Mouse (Mus musculus): Measurements from ENCODE around the gene Cplane1. TPM values are rescaled to one million over a fixed set of nuclear protein-coding genes. Genes with fewer than 3 reads are reported as not detected.
"Not testable (repeated sequence)": the region's sequence is repeated elsewhere in the genome, so short reads cannot be mapped to it uniquely, and the experiment has no call there.

Gene Cplane1
- polyA plus RNA-seq, 1 experiment from 2014 or later, result 7.0 TPM

GRCm38 (mm10) chr15:8234167-8234566 lies 65.3 kb downstream of the Cplane1 start:
- H3K4me1 ChIP-seq; H3K9me3 ChIP-seq; H3K4me3 ChIP-seq; ATAC-seq (ENCODE audit: borderline replicate concordance, extremely low read depth, low FRiP score, low TSS enrichment); H3K27ac ChIP-seq; H3K27me3 ChIP-seq; H3K4me2 ChIP-seq; H3K9ac ChIP-seq: not testable (repeated sequence)
- WGBS, result 83% methylated on average over 1 of the region's 1 CpGs
- peaks cover 61% of the 10 kb centered on the region for H3K36me3 ChIP-seq

- WGBS, result 63% methylated on average over 3 of the region's 3 CpGs
- ATAC-seq (ENCODE audit: borderline replicate concordance, extremely low read depth, low FRiP score, low TSS enrichment), result no peak
- H3K4me1 ChIP-seq, result no peaks in the 10 kb centered on the region
Measured at GRCm38 (mm10) chr15:8265946-8266345, 97.0 kb downstream of the Cplane1 start.

GRCm38 (mm10) chr15:8267211-8267610 lies 98.3 kb downstream of the Cplane1 start:
- H3K36me3 ChIP-seq, result peaks cover 56% of the 10 kb centered on the region
- 86% methylated on average over 3 of the region's 3 CpGs for WGBS

More at GRCm38 (mm10) chr15:8265946-8266345, 97.0 kb downstream of the Cplane1 start:
- Histone ChIP-seq H3K27me3 (no peaks in the 10 kb centered on the region), H3K9ac (no peak overlapping the region), H3K4me2 (no peak overlapping the region), H3K9me3 (no peaks in the 10 kb centered on the region), H3K4me3 (no peak overlapping the region), H3K36me3 (peaks cover 53% of the 10 kb centered on the region), H3K27ac (no peak overlapping the region)

GRCm38 (mm10) chr15:8268231-8268630 lies 99.3 kb downstream of the Cplane1 start:
- peaks cover 49% of the 10 kb centered on the region for H3K36me3 ChIP-seq
- H3K4me2 ChIP-seq, result no peak overlapping the region
- H3K4me1 ChIP-seq, result no peaks in the 10 kb centered on the region
- H3K27me3 ChIP-seq, result no peaks in the 10 kb centered on the region
- H3K27ac ChIP-seq, result no peak overlapping the region
- no peak overlapping the region for H3K9ac ChIP-seq
- no peaks in the 10 kb centered on the region for H3K9me3 ChIP-seq
- ATAC-seq (ENCODE audit: borderline replicate concordance, extremely low read depth, low FRiP score, low TSS enrichment), result no peak
- 82% methylated on average over 8 of the region's 8 CpGs for WGBS
- H3K4me3 ChIP-seq, result no peak overlapping the region

More at GRCm38 (mm10) chr15:8267211-8267610, 98.3 kb downstream of the Cplane1 start:
- no peaks in the 10 kb centered on the region for H3K9me3 ChIP-seq
- H3K4me1 ChIP-seq, result no peaks in the 10 kb centered on the region
- no peak overlapping the region for H3K4me2 ChIP-seq
- no peak overlapping the region for H3K9ac ChIP-seq
- H3K27me3 ChIP-seq, result no peaks in the 10 kb centered on the region
- no peak for ATAC-seq (ENCODE audit: borderline replicate concordance, extremely low read depth, low FRiP score, low TSS enrichment)
- H3K4me3 ChIP-seq, result no peak overlapping the region
- no peak overlapping the region for H3K27ac ChIP-seq

GRCm38 (mm10) chr15:8271952-8272351 lies 103.0 kb downstream of the Cplane1 start:
- Histone ChIP-seq H3K9me3 (no peaks in the 10 kb centered on the region), H3K27me3 (no peaks in the 10 kb centered on the region), H3K4me2 (no peak overlapping the region), H3K36me3 (peaks cover 29% of the 10 kb centered on the region), H3K27ac (no peak overlapping the region), H3K9ac (no peak overlapping the region), H3K4me1 (no peaks in the 10 kb centered on the region), H3K4me3 (no peak overlapping the region)
- ATAC-seq (ENCODE audit: borderline replicate concordance, extremely low read depth, low FRiP score, low TSS enrichment), result no peak
- WGBS, result 77% methylated on average over 8 of the region's 8 CpGs

- not testable (repeated sequence) for ATAC-seq (ENCODE audit: borderline replicate concordance, extremely low read depth, low FRiP score, low TSS enrichment)
- 91% methylated on average over 4 of the region's 4 CpGs for WGBS
Measured at GRCm38 (mm10) chr15:8277916-8278315, 109.0 kb downstream of the Cplane1 start.

GRCm38 (mm10) chr15:8279320-8279779 lies 110.4 kb downstream of the Cplane1 start:
- no peaks in the 10 kb centered on the region for H3K36me3 ChIP-seq
- ATAC-seq (ENCODE audit: borderline replicate concordance, extremely low read depth, low FRiP score, low TSS enrichment), result peak; percentile 64
- H3K9me3 ChIP-seq, result no peaks in the 10 kb centered on the region
- 28% methylated on average over 16 of the region's 17 CpGs for WGBS
- peak overlapping the region; percentile 48 for H3K4me3 ChIP-seq
- H3K4me1 ChIP-seq, result no peaks in the 10 kb centered on the region
- H3K9ac ChIP-seq, result 0 out of 2 replicates have a peak overlapping the region, but pooled peaks have one; percentile 29
- peak overlapping the region; percentile 73 for H3K4me2 ChIP-seq
- no peaks in the 10 kb centered on the region for H3K27me3 ChIP-seq
- H3K27ac ChIP-seq, result no peak overlapping the region; the same call in 1 of the 2 replicates

More at GRCm38 (mm10) chr15:8277916-8278315, 109.0 kb downstream of the Cplane1 start:
- not testable (repeated sequence) for H3K36me3 ChIP-seq, H3K27ac ChIP-seq, H3K9ac ChIP-seq, H3K9me3 ChIP-seq, H3K27me3 ChIP-seq, H3K4me1 ChIP-seq, H3K4me3 ChIP-seq, H3K4me2 ChIP-seq

- Histone ChIP-seq H3K27me3 (no peaks in the 10 kb centered on the region), H3K4me2 (peak overlapping the region; percentile 73), H3K4me1 (no peaks in the 10 kb centered on the region), H3K27ac (no peak overlapping the region), H3K4me3 (peak overlapping the region; percentile 48), H3K36me3 (no peaks in the 10 kb centered on the region), H3K9ac (no peak overlapping the region), H3K9me3 (no peaks in the 10 kb centered on the region)
- ATAC-seq (ENCODE audit: borderline replicate concordance, extremely low read depth, low FRiP score, low TSS enrichment), result peak; percentile 87; the same call in 1 of the 2 replicates
- 37% methylated on average over 20 of the region's 20 CpGs for WGBS
Measured at GRCm38 (mm10) chr15:8279929-8280610, 111.2 kb downstream of the Cplane1 start.

- Histone ChIP-seq H3K9me3 (no peaks in the 10 kb centered on the region), H3K4me2 (no peak overlapping the region), H3K36me3 (no peaks in the 10 kb centered on the region), H3K4me1 (no peaks in the 10 kb centered on the region), H3K9ac (no peak overlapping the region), H3K27me3 (no peaks in the 10 kb centered on the region), H3K27ac (no peak overlapping the region), H3K4me3 (no peak overlapping the region)
- no peak for ATAC-seq (ENCODE audit: borderline replicate concordance, extremely low read depth, low FRiP score, low TSS enrichment)
- WGBS, result 58% methylated on average over 7 of the region's 7 CpGs
Measured at GRCm38 (mm10) chr15:8281701-8282100, 112.8 kb downstream of the Cplane1 start.

- 67% methylated on average over 2 of the region's 2 CpGs for WGBS
- H3K4me3 ChIP-seq, result no peak overlapping the region
- no peak overlapping the region for H3K27ac ChIP-seq
- H3K27me3 ChIP-seq, result no peaks in the 10 kb centered on the region
- ATAC-seq (ENCODE audit: borderline replicate concordance, extremely low read depth, low FRiP score, low TSS enrichment), result no peak
- no peaks in the 10 kb centered on the region for H3K4me1 ChIP-seq
- no peak overlapping the region for H3K4me2 ChIP-seq
- no peaks in the 10 kb centered on the region for H3K36me3 ChIP-seq
- H3K9me3 ChIP-seq, result no peaks in the 10 kb centered on the region
- no peak overlapping the region for H3K9ac ChIP-seq
Measured at GRCm38 (mm10) chr15:8282155-8282554, 113.2 kb downstream of the Cplane1 start.

GRCm38 (mm10) chr15:8291251-8291650 lies 122.3 kb downstream of the Cplane1 start:
- Histone ChIP-seq H3K27me3 (no peaks in the 10 kb centered on the region), H3K9me3 (no peaks in the 10 kb centered on the region), H3K4me1 (no peaks in the 10 kb centered on the region), H3K36me3 (peaks cover 50% of the 10 kb centered on the region), H3K4me3 (no peak overlapping the region), H3K4me2 (no peak overlapping the region), H3K9ac (no peak overlapping the region), H3K27ac (no peak overlapping the region)
- 84% methylated on average over 14 of the region's 14 CpGs for WGBS
- no peak for ATAC-seq (ENCODE audit: borderline replicate concordance, extremely low read depth, low FRiP score, low TSS enrichment)

GRCm38 (mm10) chr15:8294150-8294549 lies 125.2 kb downstream of the Cplane1 start:
- H3K9ac ChIP-seq, result no peak overlapping the region
- 91% methylated on average over 6 of the region's 6 CpGs for WGBS

More at GRCm38 (mm10) chr15:8294150-8294549, 125.2 kb downstream of the Cplane1 start:
- Histone ChIP-seq H3K27ac (no peak overlapping the region), H3K4me2 (no peak overlapping the region), H3K4me3 (no peak overlapping the region), H3K27me3 (no peaks in the 10 kb centered on the region), H3K9me3 (no peaks in the 10 kb centered on the region), H3K36me3 (peaks cover 63% of the 10 kb centered on the region), H3K4me1 (no peaks in the 10 kb centered on the region)
- no peak for ATAC-seq (ENCODE audit: borderline replicate concordance, extremely low read depth, low FRiP score, low TSS enrichment)
